Mouse (Mus musculus): ENCODE measurements around the gene Kat7.

The Kat7 gene

DNA sequence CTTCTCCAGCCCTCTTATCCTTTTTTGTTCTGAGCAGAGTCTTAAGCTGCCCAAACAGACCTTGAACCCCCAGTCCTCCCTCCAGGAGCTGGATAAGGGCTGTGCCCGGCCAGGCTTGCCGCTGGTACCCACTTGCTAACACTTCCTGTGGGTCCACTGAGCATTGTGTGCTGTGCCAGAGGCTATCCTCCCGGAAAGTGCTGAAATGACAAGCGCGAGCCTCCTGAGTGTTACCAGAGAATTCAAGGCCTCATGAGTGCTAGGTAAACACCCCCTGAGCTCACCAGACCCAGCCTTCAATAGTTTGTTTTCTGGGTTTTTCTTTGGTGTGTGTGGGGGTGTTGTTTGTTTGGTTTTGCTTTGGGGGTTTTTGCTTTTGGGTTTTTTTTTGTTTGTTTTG, 82.6 kb downstream of the Kat7 start:
- no peak for DNase-seq (ENCODE audit: low spot score)

DNA sequence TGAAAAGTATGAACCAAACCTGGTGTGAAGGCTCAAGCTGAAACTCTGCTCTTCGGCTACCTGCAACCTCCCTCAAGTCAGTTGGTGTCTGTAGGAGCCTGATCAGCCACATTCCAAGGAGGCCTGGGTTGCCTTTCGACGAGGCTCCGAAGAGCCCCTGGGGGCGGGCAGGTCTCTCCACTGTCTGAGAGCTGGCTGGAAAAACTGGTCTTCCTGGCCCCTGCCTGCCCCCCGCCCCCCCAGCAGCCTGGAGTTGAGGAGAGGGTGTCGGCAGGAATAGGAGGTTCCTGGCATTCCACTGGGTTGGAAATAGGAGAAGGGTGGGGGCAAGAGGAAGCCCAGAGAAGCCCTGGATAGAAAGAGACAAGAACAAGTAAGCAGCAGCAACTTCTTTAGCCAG, 84.6 kb downstream of the Kat7 start:
- DNase-seq (ENCODE audit: low spot score) = no peak
